Mouse (Mus musculus): ENCODE measurements around the gene Jup. TPM values are rescaled to one million over a fixed set of nuclear protein-coding genes. Genes with fewer than 3 reads are reported as not detected.
A peak's percentile ranks its signal among the peaks of the same experiment; 100 is the strongest.
"Not testable (repeated sequence)": the region's sequence is repeated elsewhere in the genome, so short reads cannot be mapped to it uniquely, and the experiment has no call there.

Jup gene
- total RNA-seq, 2 experiments from 2014 or later, result 46.3 to 49.9 TPM

GRCm38 (mm10) chr11:100330816-100331375 is 66.7 kb downstream of the Jup start:
- DNase-seq (ENCODE audit: extremely low spot score in 1 of 2, low spot score in 2 of 2); intact Hi-C loops (cut with DNase I): not testable (repeated sequence)

DNA sequence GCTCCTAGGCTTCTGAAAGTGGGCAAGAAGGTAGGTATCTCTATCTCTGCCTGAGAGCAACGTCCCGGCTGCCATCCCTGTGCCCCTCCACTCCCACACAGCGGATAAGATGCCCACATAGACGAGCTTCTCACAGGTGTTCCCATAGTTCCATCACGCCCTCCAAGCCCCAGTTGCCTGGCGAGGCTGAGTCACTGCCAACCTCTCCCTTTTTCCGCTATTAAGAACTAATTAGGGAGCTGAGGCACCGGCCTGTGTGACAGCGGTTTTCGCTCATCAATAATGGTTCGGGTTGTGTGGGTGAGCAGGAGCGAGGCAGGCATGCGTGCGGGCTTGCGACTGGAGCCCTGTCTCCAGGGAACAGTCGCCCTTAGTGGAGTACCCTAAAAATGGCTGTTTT is 67.3 kb downstream of the Jup start:
- intact Hi-C loops (cut with DNase I), result no loop called here
- no peak for DNase-seq (ENCODE audit: extremely low spot score in 1 of 2, low spot score in 2 of 2)

DNA sequence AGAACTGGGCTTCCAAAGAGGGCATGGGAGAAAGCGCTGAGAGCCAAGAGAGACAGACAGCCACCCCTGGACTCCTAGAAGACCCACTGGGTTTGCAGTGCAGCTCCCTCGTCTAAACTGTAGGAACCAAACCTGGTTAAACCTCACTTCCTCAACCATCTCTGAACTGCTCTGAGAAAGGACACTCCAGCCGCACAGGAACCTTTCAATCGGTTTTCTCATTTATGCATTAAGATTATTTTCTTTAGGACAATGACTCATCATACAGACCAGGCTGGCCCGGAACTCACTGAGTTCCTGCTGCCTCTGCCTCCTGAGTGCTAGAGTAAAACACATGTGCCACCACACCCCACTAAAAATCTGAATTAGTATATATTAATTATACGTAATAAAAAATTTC is 69.8 kb downstream of the Jup start:
- intact Hi-C loops (cut with DNase I), result no loop called here
- no peak for DNase-seq (ENCODE audit: extremely low spot score in 1 of 2, low spot score in 2 of 2)

- intact Hi-C loops (cut with DNase I), result no loop called here
- DNase-seq (ENCODE audit: extremely low spot score in 1 of 2, low spot score in 2 of 2), result no peak
Observed at GRCm38 (mm10) chr11:100327316-100327715, 70.2 kb downstream of the Jup start.

DNA sequence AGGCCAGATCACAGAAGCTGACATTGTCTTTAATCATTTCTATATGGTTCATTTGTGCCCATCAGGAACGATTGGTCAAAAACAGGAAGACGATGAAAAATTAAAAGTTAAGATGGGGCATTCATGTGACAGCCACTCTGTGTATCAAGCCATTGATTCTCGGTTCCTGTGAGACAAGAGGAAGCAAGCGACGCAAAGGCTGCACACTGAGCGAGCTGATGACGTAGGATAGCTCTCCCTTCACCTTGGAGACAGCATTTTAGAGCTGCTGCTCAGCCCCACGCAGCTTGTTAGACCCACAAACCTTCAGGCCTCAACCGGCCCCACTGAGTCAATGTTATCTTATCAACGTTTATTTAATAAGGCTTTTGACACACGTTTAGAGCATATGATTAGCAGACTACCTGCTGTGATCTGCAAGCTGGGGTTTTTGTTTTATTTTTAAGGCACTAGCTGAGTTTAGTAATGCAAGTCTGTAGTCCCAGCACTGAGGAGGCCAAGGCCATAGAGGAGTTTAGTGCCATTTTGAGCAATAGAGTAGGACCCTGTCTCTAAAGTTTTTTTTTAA is 72.4 kb downstream of the Jup start:
- intact Hi-C loops (cut with DNase I), result no loop called here

GRCm38 (mm10) chr11:100323578-100323977 is 74.0 kb downstream of the Jup start:
- intact Hi-C loops (cut with DNase I), result no loop called here
- DNase-seq (ENCODE audit: extremely low spot score in 1 of 2, low spot score in 2 of 2), result peak in 1 of 2 experiments; percentile 62

More for the DNA sequence above, 72.4 kb downstream of the Jup start:
- no peak for DNase-seq (ENCODE audit: extremely low spot score in 1 of 2, low spot score in 2 of 2)

DNA sequence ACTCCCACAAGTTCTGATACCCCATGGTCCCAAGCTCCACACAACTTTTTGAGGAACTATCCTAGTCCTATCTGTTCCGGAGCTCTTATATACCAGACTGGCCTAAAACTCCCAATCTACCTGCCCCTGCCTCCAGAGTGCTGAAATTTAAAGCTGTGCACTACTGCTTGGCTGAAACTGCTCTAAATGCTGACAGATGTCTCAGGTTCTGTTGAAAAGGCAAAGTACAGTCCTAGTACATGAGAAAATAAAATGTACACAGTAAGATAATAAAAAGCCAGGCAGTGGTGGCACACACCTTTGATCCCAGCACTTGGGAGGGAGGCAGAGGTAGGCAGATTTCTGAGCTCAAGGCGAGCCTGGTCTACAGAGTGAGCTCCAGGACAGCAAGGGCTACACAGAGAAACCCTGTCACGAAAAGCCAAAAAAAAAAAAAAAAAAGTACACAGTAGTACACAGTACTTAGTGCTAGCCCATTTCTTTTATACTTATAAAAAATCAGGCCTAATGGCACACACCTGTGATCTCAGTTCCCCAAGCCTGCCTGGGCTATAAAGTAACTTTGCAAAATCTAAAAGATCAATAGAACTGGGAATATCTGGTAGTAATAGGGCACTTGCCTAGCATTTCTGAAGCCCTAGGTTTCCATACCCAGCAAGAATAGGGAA is 74.8 kb downstream of the Jup start:
- DNase-seq (ENCODE audit: extremely low spot score in 1 of 2, low spot score in 2 of 2), result no peak
- intact Hi-C loops (cut with DNase I), result no loop called here

DNA sequence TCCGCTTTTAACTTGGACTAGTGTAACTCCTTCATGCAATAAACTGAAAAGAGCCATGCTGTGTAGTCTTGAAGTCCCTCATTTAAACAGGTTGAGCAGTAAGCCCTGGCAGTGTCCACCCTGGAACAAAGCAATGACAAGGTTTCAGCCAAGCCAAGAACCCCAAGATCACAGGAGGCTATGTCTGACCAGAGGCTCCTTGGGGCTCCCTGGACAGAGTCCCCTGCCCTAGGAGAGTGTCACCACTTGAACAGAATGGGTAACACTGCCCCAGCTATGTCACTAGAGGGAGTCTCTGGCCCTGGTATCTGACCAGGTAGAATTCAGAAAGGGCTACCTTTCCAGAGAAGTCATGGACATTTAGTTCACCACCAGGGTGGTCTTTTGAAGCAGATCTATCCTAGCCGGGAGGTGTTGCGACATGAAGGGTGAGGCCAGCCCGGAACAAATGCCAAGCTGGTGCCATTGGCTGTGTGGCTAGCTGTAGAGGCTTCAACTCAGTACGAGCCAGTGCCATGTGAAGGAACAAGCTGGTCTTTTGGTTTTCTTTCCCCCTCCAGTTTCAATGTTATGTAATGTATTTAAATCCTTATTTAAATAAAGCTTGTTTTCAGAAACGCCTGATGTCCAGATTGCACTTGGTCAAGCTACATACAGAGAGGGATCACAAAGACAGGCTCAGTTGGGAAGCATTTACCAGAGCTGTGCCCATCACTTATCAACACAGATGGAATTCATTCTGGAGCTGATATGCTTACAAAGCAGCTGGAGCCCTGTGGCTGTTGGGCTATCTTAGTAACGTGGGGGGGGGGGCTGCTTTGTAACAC is 75.9 kb downstream of the Jup start:
- intact Hi-C loops (cut with DNase I); DNase-seq (ENCODE audit: extremely low spot score in 1 of 2, low spot score in 2 of 2): not testable (repeated sequence)

GRCm38 (mm10) chr11:100320701-100321410 is 76.7 kb downstream of the Jup start:
- DNase-seq (ENCODE audit: extremely low spot score in 1 of 2, low spot score in 2 of 2); intact Hi-C loops (cut with DNase I): not testable (repeated sequence)

GRCm38 (mm10) chr11:100320172-100320630 is 77.4 kb downstream of the Jup start:
- intact Hi-C loops (cut with DNase I), result no loop called here
- DNase-seq (ENCODE audit: extremely low spot score in 1 of 2, low spot score in 2 of 2), result peak; percentile 89 to 98

GRCm38 (mm10) chr11:100319492-100320171 is 77.9 kb downstream of the Jup start, which contains the start of gene Eif1:
Gene Eif1 (plus strand): TSS chr11:100319885.
- peak; percentile 99 to 100 for DNase-seq (ENCODE audit: extremely low spot score in 1 of 2, low spot score in 2 of 2)
- intact Hi-C loops (cut with DNase I), result no loop called here

Small RNA genes lying within 50 kb of the gene (microRNA-seq; reads per million reads assigned to microRNA genes)
- not detected for gene Gm27374

Other genes starting within 250 kb of the Jup start
- 1 to 10 TPM in 1 of 2 experiments, under 1 TPM in 1; 0.73 to 1.1 TPM for gene Krt19, start 249.1 kb downstream of the Jup start, total RNA-seq (2021)
- gene Krt9, start 204.5 kb downstream of the Jup start, total RNA-seq (2021), result 1 to 10 TPM; 1.7 to 2.2 TPM
- not detected for gene Krt14, start 190.2 kb downstream of the Jup start, total RNA-seq (2021)
- not detected for gene Krt16, start 148.9 kb downstream of the Jup start, total RNA-seq (2021)
- not detected for gene Krt17, start 136.7 kb downstream of the Jup start, total RNA-seq (2021)
- not detected for gene Krt42, start 127.9 kb downstream of the Jup start, total RNA-seq (2021)
- 100 to 1,000 TPM; 770 to 774 TPM for gene Eif1, start 77.9 kb downstream of the Jup start, total RNA-seq (2021)
- gene Gast, start 63.4 kb downstream of the Jup start, total RNA-seq (2021), result not detected
- gene Hap1, start 41.6 kb downstream of the Jup start, total RNA-seq (2021), result 100 to 1,000 TPM; 109 to 139 TPM
- 1 to 10 TPM; 6.7 to 7.1 TPM for gene P3h4, start 17.1 kb upstream of the Jup start, total RNA-seq (2021)
- 10 to 100 TPM; 12.2 to 13.1 TPM for gene Fkbp10, start 17.9 kb upstream of the Jup start, total RNA-seq (2021)
- 10 to 100 TPM; 71.4 to 77.1 TPM for gene Nt5c3b, start 44.0 kb upstream of the Jup start, total RNA-seq (2021)
- gene Klhl10, start 44.2 kb upstream of the Jup start, total RNA-seq (2021), result 1 to 10 TPM; 1.6 to 1.9 TPM
- gene Klhl11, start 75.0 kb upstream of the Jup start, total RNA-seq (2021), result 10 to 100 TPM; 64.3 to 67.2 TPM
- 100 to 1,000 TPM; 138 to 151 TPM for gene Acly, start 130.2 kb upstream of the Jup start, total RNA-seq (2021)
- gene Ttc25, start 147.8 kb upstream of the Jup start, total RNA-seq (2021), result under 1 TPM; 0.53 to 0.77 TPM
- 100 to 1,000 TPM in 1 of 2 experiments, 10 to 100 TPM in 1; 73.3 to 104 TPM for gene Cnp, start 177.1 kb upstream of the Jup start, total RNA-seq (2021)
- 10 to 100 TPM; 28.1 to 29.6 TPM for gene Nkiras2, start 221.5 kb upstream of the Jup start, total RNA-seq (2021)
- gene Dnajc7, start 222.4 kb upstream of the Jup start, total RNA-seq (2021), result 100 to 1,000 TPM; 234 to 253 TPM